Mouse (Mus musculus): Measurements from ENCODE around the gene Thbs3.

The Thbs3 gene

GRCm38 (mm10) chr3:89214681-89215411, at the start of gene Thbs3:
Gene Thbs3 (plus strand): TSS chr3:89215180.
- in situ Hi-C loops (cut with MboI; ENCODE audit: low pct_unique_long_range_greater_than_20kb in 1 of 2, low sequenced_read_pairs in 2 of 2, unreplicated experiment in 1 of 2) = no loop called here

- in situ Hi-C loops (cut with MboI; ENCODE audit: low pct_unique_long_range_greater_than_20kb in 1 of 2, low sequenced_read_pairs in 2 of 2, unreplicated experiment in 1 of 2) = no loop called here
Measured at GRCm38 (mm10) chr3:89165268-89165870, 49.6 kb upstream of the Thbs3 start.

GRCm38 (mm10) chr3:89166945-89167344, 48.0 kb upstream of the Thbs3 start:
- in situ Hi-C loops (cut with MboI; ENCODE audit: low pct_unique_long_range_greater_than_20kb in 1 of 2, low sequenced_read_pairs in 2 of 2, unreplicated experiment in 1 of 2) = no loop called here

DNA sequence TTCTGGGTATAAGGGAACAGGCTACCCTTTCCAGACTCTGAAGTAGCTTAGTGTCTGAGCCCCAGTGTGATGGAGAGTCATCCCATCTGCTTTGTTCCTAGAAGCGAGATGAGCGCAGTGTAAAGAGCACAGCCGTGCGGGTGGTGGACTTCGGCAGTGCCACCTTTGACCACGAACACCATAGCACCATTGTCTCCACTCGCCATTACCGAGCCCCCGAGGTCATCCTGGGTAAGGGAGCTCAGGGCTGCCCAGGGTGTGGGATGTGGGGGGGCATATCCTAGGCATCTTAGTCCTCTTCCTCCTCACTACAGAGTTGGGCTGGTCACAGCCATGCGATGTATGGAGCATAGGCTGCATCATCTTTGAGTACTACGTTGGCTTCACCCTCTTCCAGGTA, 40.1 kb upstream of the Thbs3 start:
- in situ Hi-C loops (cut with MboI; ENCODE audit: low pct_unique_long_range_greater_than_20kb in 1 of 2, low sequenced_read_pairs in 2 of 2, unreplicated experiment in 1 of 2) = no loop called here

DNA sequence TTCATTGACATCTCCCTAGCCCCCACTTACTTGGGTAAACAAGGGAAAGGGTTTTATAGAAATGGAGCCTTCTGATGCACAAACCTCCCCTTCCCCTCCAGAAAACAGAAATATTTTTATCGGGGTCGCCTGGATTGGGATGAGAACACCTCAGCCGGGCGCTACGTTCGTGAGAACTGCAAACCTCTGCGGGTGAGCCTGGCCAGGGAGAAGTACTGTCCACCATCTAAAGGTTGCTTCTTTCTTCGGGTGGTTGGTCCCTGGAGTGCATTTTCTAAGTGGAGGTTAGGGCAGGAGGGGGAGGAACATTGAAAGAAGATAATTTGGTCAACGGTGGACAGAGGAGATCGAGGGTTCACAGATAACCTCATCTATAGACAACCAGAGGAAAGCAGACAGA, 39.4 kb upstream of the Thbs3 start:
- in situ Hi-C loops (cut with MboI; ENCODE audit: low pct_unique_long_range_greater_than_20kb in 1 of 2, low sequenced_read_pairs in 2 of 2, unreplicated experiment in 1 of 2) = no loop called here

- in situ Hi-C loops (cut with MboI; ENCODE audit: low pct_unique_long_range_greater_than_20kb in 1 of 2, low sequenced_read_pairs in 2 of 2, unreplicated experiment in 1 of 2) = no loop called here
Measured at GRCm38 (mm10) chr3:89176421-89176820, 38.6 kb upstream of the Thbs3 start.

DNA sequence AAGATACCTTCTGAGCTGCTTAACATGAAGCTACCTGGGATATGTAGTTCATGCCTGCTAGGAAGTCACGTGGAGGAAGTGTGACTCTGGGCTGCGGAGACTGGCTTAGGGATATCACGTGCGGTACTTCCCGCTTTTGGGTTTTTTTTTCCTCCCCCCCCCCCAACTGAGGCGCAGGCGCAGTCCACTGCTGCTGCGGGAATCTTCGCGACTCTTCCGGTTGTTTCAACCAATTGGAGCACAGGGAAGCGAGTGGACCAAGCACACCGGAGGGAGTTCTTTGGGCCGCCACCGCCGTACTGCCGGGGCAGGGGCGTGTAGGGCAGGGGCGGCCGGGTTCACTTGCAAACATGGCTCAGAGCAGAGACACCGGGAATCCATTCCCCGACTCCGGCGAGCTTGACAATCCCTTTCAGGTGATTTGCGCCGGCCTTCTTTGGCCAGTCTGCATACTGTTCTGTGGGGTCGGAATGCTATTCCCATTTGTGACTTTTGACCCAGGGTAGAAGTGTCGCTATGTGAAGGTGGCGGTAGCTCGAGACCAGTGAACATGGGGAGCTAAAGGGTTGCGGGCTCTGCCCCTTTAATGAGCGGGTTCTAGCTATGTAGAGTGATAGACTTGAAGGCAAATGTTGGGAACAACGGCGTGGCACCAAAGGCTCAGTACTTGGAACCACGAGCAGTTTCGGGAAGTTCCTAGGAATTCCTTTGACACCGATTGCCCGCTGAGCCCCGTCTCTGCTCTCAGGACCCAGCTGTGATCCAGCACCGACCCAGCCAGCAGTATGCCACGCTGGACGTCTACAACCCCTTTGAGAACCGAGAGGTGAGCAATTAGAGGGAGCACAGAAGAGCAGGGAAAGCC, 37.5 kb upstream of the Thbs3 start, which contains the start of gene Scamp3:
TSS of gene Scamp3 (plus strand) at position 232 of the 865 bp plus-strand sequence.
- in situ Hi-C loops (cut with MboI; ENCODE audit: low pct_unique_long_range_greater_than_20kb in 1 of 2, low sequenced_read_pairs in 2 of 2, unreplicated experiment in 1 of 2) = no loop called here

DNA sequence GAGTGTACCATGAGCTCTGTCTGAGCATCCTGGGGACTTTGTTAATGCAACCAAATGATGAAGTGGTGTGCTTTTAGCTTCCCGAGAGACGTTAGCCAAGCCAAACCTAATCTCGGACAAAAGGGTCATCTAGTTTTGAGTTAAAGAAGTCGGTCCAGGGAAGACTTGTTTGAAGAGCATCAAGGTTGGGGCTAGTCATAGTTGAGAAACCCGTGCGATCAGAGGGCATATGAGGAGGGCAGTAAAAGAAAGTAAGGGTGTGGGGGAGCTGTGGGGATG, 36.9 kb upstream of the Thbs3 start:
- in situ Hi-C loops (cut with MboI; ENCODE audit: low pct_unique_long_range_greater_than_20kb in 1 of 2, low sequenced_read_pairs in 2 of 2, unreplicated experiment in 1 of 2) = no loop called here

GRCm38 (mm10) chr3:89179056-89179455, 35.9 kb upstream of the Thbs3 start:
- in situ Hi-C loops (cut with MboI; ENCODE audit: low pct_unique_long_range_greater_than_20kb in 1 of 2, low sequenced_read_pairs in 2 of 2, unreplicated experiment in 1 of 2) = no loop called here

GRCm38 (mm10) chr3:89181749-89182500, 33.1 kb upstream of the Thbs3 start:
- in situ Hi-C loops (cut with MboI; ENCODE audit: low pct_unique_long_range_greater_than_20kb in 1 of 2, low sequenced_read_pairs in 2 of 2, unreplicated experiment in 1 of 2) = no loop called here

GRCm38 (mm10) chr3:89182531-89183057, 32.4 kb upstream of the Thbs3 start:
- in situ Hi-C loops (cut with MboI; ENCODE audit: low pct_unique_long_range_greater_than_20kb in 1 of 2, low sequenced_read_pairs in 2 of 2, unreplicated experiment in 1 of 2) = no loop called here

DNA sequence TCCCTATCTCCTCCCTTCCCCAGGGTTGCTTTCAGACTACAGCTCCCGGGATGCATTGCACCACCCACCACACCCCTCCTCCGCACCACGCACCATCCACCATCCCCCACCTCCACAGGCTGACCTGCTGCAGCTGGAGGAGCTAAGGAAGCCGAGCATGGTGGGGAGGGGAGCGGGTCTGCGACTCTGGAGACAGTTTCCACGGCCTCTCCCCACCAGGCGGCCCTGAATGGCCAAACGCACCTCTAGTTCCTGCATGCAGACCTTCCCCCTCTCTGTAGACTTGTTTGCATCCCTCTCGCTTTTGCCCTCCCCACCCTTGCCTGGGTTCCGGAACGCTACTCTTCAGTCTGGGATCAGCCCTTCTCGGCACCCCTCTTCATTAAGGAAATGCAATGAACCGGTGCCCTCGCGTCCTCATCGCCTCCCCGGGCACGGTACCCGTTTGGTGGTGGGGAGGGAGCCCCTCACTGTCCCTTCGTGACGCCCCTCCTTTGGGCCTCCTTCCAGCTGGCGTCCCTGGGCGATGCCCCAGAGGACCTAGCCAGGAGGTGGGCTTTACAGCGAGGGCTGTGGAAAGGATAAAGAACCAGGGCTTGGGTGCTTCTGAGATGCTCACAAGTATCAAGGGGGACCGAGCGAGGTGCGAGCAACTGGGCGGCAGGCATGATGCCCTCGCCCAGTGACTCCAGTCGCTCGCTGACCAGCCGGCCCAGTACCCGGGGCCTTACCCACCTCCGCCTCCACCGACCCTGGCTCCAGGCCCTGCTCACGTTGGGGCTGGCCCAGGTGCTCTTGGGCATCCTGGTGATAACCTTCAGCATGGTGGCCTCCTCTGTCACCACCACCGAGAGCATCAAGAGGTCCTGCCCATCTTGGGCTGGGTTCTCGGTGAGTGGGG, 31.7 kb upstream of the Thbs3 start, which contains the start of gene Fam189b:
TSS of gene Fam189b (plus strand) at position 86 of the 901 bp plus-strand sequence.
- in situ Hi-C loops (cut with MboI; ENCODE audit: low pct_unique_long_range_greater_than_20kb in 1 of 2, low sequenced_read_pairs in 2 of 2, unreplicated experiment in 1 of 2) = no loop called here

GRCm38 (mm10) chr3:89183959-89184315, 31.0 kb upstream of the Thbs3 start:
- in situ Hi-C loops (cut with MboI; ENCODE audit: low pct_unique_long_range_greater_than_20kb in 1 of 2, low sequenced_read_pairs in 2 of 2, unreplicated experiment in 1 of 2) = no loop called here

GRCm38 (mm10) chr3:89187197-89187596, 27.8 kb upstream of the Thbs3 start:
- in situ Hi-C loops (cut with MboI; ENCODE audit: low pct_unique_long_range_greater_than_20kb in 1 of 2, low sequenced_read_pairs in 2 of 2, unreplicated experiment in 1 of 2) = no loop called here

- in situ Hi-C loops (cut with MboI; ENCODE audit: low pct_unique_long_range_greater_than_20kb in 1 of 2, low sequenced_read_pairs in 2 of 2, unreplicated experiment in 1 of 2) = no loop called here
Measured at GRCm38 (mm10) chr3:89187690-89188477, 27.1 kb upstream of the Thbs3 start.

DNA sequence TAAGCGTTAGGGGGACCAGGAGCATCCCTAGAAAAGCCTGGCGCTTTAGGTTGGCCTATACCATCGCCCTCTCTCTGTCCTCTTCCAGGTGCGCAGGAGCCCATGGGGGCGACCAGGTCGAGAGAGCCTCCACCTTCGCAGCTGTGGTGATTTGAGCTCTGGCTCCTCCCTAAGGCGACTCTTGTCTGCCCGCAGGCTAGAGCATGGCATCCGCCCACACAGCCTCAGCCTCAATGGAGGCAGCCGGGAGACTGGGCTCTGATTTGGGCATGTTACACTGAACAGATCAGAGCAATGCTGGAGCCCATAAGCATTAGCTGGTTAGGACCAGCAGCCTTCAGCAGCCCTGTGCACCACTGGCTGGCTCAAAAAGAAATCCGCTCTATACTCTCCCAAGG, 26.5 kb upstream of the Thbs3 start:
- in situ Hi-C loops (cut with MboI; ENCODE audit: low pct_unique_long_range_greater_than_20kb in 1 of 2, low sequenced_read_pairs in 2 of 2, unreplicated experiment in 1 of 2) = no loop called here

- in situ Hi-C loops (cut with MboI; ENCODE audit: low pct_unique_long_range_greater_than_20kb in 1 of 2, low sequenced_read_pairs in 2 of 2, unreplicated experiment in 1 of 2) = no loop called here
Measured at GRCm38 (mm10) chr3:89190436-89190835, 24.5 kb upstream of the Thbs3 start.

Data from mouse embryonic stem cell (cell line).